Mouse (Mus musculus) Patski (cell line): ENCODE data around the gene Trim54. TPM values are rescaled to one million over a fixed set of nuclear protein-coding genes. Genes with fewer than 3 reads are reported as not detected.

Source experiments
- ATAC-seq: fragments of 100-300 bp; one replicate; pipeline ENCODE4 v1.8.0; 2021
- CTCF ChIA-PET: fragments of 350-600 bp; sonication (Branson Sonifier 250); formaldehyde crosslinking; loops from one replicate; lab custom pipeline; 2022; ENCODE audit warnings: inconsistent platforms; lab: Charles Lee
- POLR2A ChIA-PET: fragments of 350-600 bp; sonication (Branson Sonifier 250); formaldehyde crosslinking; loops from one replicate; lab custom pipeline; 2022; ENCODE audit warnings: antibody characterized with exemption, inconsistent platforms; lab: Charles Lee
- DNase-seq: peaks from one replicate; pipeline ENCODE4 v3.0.0-alpha.2; 2011; ENCODE audit warnings: low read depth, low spot score
- H3K27me3 ChIP-seq: fragments of 371-371 bp; one replicate; pipeline ENCODE4 v1.5.1; 2021
- CTCF ChIP-seq: fragments of 100-300 bp; IDR thresholded peaks from one replicate; pipeline ENCODE4 v1.5.1; 2021
- in situ Hi-C: fragments of 300-500 bp; cut with MboI; formaldehyde crosslinking; loops from 3 replicates; pipeline ENCODE4 v1.11.1; 2018; ENCODE audit warnings: low pct_unique_long_range_greater_than_20kb, mixed read lengths
- polyA plus RNA-seq: library from polyadenylated mRNA; unstranded; gene quantifications from one replicate; pipeline ENCODE4 v1.2.3, GENCODE M21; 2021

The Trim54 gene
- polyA plus RNA-seq, result not detected

DNA sequence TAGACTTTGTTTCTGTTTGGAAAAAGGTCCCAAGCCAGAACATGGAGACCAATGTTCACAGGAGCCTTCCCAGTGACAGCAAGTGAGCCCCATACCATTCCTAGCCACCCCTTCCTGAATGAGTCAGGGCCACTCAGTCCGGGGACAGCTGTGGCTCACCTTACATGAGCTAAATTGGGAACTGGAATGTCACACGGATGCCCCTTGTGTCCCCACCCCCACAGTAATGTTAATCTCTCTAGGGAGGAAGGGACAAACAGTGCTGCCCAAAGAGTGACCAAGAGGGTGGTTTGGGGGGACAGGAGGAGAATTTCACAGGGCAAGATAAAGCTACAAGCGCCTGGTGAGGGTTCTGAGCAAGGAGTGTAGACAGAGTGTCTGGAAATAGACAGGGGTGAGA lies at the start of gene Trim54:
Gene Trim54, plus strand, starts transcription at position 359 of the 400 bp plus-strand sequence.
- no peak for TF ChIP-seq CTCF
- ATAC-seq (no peak), DNase-seq (no peak)
- in situ Hi-C loops, result no loop called here
- ChIA-PET POLR2A (interaction anchor here (0.6 kb wide), 1 partner anchor 1877 kb away, joined by 3 read pairs; no protein-coding TSS in a partner anchor), CTCF (no interaction called here)
- peaks cover 19% of the 10 kb centered on the region for H3K27me3 ChIP-seq

DNA sequence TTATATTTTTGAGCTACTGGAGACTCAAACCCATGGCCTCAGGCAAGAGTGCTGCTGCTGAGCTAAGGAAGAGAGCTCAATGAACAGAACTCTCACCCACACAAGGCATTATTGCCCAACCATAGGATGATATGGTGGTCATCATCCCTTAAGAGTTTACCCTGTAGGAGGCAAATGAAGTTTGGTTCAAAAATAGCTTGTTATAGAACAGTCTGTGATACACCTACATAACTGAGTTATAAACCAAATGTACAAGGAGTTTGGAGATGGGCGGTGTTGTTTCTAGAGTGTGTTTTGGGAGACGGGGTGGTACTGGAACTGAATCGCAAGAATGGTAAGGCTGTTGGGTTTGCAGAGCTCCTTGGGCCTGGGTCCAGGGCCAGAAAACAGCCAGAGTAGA lies 46.7 kb upstream of the Trim54 start:
- CTCF ChIA-PET, result interaction anchor here (1.1 to 2.7 kb wide), 4 partner anchors 11 to 16 kb away, joined by 3 to 15 read pairs (median 3); partner anchors contain the start of gene Cad
- in situ Hi-C loops, result no loop called here
- no peak for ATAC-seq
- POLR2A ChIA-PET, result no interaction called here
- TF ChIP-seq CTCF, result no peak
- DNase-seq, result no peak
- no peaks in the 10 kb centered on the region for H3K27me3 ChIP-seq

DNA sequence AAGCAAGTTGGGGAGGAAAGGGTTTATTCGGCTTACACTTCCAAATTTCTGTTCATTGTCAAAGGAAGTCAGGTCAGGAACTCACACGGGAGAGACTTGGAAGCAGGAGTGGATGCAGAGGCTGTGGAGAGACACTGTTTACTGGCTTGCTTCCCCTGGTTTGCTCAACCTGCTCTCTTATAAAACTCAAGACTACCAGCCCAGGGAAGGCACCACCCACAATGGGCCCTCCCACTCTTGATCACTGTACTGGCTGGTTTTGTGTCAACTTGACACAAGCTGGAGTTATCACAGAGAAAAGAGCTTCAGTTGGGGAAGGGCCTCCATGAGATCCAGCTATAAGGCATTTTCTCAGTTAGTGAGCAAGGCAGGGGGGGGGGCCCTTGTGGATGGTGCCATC lies 45.5 kb upstream of the Trim54 start:
- TF ChIP-seq CTCF, result no peak
- POLR2A ChIA-PET, result no interaction called here
- DNase-seq (no peak), ATAC-seq (no peak)
- CTCF ChIA-PET, result interaction anchor here (2.7 kb wide), 1 partner anchor 10 kb away, joined by 15 read pairs; no protein-coding TSS in a partner anchor
- no peaks in the 10 kb centered on the region for H3K27me3 ChIP-seq
- in situ Hi-C loops, result no loop called here

DNA sequence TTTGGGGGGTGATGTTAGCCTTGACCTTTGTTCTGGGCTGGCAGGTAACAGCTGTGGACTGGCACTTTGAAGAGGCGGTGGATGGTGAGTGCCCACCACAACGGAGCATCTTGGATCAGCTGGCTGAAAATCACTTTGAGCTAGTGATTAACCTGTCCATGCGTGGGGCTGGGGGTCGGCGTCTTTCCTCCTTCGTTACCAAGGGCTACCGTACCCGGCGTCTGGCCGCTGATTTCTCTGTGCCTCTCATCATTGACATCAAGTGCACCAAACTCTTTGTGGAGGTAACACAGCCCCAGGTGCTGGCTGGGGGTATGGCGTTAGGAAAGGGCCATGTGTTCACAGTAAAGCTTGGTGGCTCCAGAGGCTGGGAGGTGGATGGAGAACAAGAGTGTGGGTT lies 44.7 kb upstream of the Trim54 start:
- ATAC-seq, result no peak
- DNase-seq, result no peak
- TF ChIP-seq CTCF, result no peak
- in situ Hi-C loops, result no loop called here
- ChIA-PET POLR2A (no interaction called here), CTCF (interaction anchor here (1.2 to 1.9 kb wide), 3 partner anchors 9 to 10 kb away, joined by 3 to 5 read pairs (median 3); no protein-coding TSS in a partner anchor)
- no peaks in the 10 kb centered on the region for H3K27me3 ChIP-seq

DNA sequence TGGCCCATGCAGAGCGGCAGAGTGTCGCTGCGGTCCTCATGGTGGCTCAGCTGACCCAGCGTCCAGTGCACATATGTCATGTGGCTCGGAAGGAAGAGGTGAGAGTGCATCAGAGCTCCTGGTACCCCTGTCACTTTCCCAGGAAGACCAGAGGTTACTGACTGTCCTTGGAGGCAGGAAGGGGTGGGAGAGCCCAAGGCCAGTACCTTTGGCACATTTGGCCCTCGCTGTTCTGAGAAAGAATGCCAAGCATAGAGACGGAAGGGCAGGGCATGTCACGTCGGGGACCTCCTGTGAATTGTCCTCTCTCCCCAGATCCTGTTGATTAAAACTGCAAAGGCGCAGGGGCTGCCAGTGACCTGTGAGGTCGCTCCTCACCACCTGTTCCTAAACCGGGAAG lies 43.3 kb upstream of the Trim54 start:
- ATAC-seq, result no peak
- ChIA-PET POLR2A (no interaction called here), CTCF (interaction anchor here (1.9 kb wide), 1 partner anchor 11 kb away, joined by 5 read pairs; no protein-coding TSS in a partner anchor)
- DNase-seq, result no peak
- TF ChIP-seq CTCF, result no peak
- H3K27me3 ChIP-seq, result no peaks in the 10 kb centered on the region
- in situ Hi-C loops, result no loop called here

DNA sequence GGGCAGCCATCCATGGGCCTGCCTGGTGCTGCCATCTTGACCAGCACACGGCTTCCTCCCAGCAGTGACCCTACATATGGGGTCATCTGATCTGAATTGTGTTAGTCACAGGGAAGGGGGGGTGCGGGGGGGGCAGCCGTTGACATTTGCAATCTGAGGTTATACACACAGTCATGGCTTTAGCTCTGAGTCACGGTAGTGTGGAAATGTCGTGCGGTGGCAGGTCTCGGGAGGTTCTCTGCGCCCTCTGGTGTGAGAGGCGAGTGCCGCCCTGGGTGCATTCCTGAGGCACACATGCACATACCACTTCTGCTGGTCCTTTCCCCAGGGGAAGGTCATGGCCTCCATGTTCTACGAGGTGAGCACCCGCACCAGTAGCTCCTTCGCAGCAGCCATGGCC lies 40.2 kb upstream of the Trim54 start:
- ATAC-seq (no peak), DNase-seq (no peak)
- TF ChIP-seq CTCF, result no peak
- ChIA-PET POLR2A (no interaction called here), CTCF (no interaction called here)
- in situ Hi-C loops, result no loop called here
- H3K27me3 ChIP-seq, result no peaks in the 10 kb centered on the region

DNA sequence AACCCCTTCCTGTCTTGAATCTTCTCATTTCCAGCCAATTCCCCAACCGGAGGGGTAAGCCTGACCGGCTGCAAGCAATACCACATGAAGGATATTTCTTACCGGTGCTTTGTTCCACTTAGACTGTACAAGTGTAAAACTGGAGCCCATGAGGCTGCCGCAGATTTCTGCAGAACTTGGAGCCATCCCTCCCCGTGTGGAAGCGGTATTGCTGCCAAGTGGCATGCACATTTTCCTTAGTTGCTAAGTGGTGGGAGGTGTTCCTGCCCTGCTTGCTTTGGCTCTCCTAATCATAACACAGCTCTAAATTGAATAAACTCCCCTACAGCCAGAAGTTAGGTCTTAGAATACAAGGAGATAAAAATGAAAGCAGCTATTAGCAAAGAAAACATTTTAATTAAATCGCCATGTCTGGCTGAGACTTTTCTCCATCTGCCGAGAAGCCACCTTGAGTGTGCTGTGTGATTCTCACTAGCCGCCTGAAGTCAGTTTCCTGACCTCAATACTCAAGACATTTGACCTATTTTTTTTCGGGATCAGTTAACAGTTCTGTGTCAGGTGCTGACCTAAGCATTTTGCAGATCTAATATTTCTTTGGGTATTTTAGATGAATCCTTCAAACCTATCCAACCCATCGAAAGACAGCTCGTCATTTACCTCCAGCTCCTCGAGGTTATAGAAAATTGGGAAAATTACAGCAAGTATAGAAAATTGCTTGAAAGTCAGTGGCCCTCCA lies 36.3 kb upstream of the Trim54 start:
- no peaks in the 10 kb centered on the region for H3K27me3 ChIP-seq
- no peak for TF ChIP-seq CTCF
- in situ Hi-C loops, result no loop called here
- ATAC-seq (no peak), DNase-seq (no peak)
- ChIA-PET POLR2A (no interaction called here), CTCF (interaction anchor here (0.8 to 3.3 kb wide), 3 partner anchors 8 to 32 kb away, joined by 3 to 15 read pairs (median 3); no protein-coding TSS in a partner anchor)

DNA sequence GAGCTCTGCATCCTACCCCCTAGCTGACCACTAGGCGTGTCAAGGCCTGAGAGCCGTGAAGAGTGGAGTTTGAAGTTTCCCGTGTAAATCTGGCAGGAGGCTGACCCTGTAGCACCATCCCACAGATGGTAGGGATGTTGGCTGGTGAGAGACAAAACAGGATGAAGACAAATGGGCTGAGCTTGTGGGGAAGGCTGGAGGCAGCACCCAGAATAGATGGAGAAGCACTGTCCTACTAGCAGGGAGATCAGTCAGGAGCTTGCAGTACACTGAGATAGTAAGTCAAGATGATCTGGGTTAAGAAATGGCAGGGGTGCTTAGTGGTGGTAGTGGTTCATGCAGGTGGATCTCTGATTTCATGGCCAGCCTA lies 35.7 kb upstream of the Trim54 start:
- POLR2A ChIA-PET, result no interaction called here
- no peaks in the 10 kb centered on the region for H3K27me3 ChIP-seq
- no peak for ATAC-seq
- in situ Hi-C loops, result no loop called here
- CTCF ChIA-PET, result interaction anchor here (0.8 to 3.3 kb wide), 3 partner anchors 9 to 31 kb away, joined by 3 to 15 read pairs (median 3); no protein-coding TSS in a partner anchor
- TF ChIP-seq CTCF, result no peak
- no peak for DNase-seq

DNA sequence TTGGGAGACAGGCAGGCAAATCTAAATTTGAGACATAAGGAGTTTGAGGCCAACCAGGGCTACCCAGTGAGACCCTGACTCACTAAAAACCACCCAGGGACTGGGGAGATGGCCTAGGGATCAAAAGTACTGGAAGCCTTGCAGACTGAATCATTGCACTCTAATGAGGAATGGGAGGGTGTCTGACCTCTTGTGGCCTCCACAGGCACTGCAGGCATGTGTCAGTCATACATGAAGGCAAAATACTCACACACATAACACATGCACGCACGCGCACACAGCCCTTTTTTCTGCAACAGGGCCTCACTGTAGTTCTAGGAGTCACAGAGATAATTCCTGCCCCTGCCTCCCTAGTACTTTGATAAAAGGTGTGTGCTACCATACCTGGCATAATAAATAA lies 35.1 kb upstream of the Trim54 start:
- in situ Hi-C loops, result no loop called here
- DNase-seq (no peak), ATAC-seq (no peak)
- H3K27me3 ChIP-seq, result no peaks in the 10 kb centered on the region
- no peak for TF ChIP-seq CTCF
- CTCF ChIA-PET, result interaction anchor here (1.1 to 3.3 kb wide), 2 partner anchors 9 to 11 kb away, joined by 3 to 15 read pairs; no protein-coding TSS in a partner anchor
- POLR2A ChIA-PET, result no interaction called here

DNA sequence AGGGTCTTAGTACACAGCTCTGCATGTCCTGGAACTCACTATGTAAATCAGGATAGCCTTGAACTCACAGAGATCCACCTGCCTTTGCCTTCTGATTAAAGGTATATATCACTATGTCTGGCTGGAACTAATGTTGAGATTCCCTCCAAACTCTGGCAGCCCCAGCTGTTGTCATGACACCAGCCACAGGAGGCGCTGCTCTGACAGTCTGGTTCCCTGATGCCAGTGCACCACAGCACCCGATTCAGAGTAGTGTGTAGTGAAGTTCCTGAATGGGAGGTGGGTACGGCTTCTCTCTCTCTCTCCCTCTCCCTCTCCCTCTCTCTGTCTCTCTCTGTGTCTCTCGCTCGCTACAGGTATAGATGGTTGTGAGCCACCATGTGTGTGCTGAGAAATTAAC lies 34.2 kb upstream of the Trim54 start:
- in situ Hi-C loops, result no loop called here
- POLR2A ChIA-PET, result no interaction called here
- ATAC-seq, result no peak
- no peak for DNase-seq
- CTCF ChIA-PET, result interaction anchor here (0.9 to 3.3 kb wide), 3 partner anchors 10 to 29 kb away, joined by 3 to 15 read pairs (median 3); no protein-coding TSS in a partner anchor
- H3K27me3 ChIP-seq, result no peaks in the 10 kb centered on the region
- TF ChIP-seq CTCF, result no peak
